Mouse (Mus musculus) cerebellum, postnatal 10 days (tissue): Measurements from ENCODE around the gene Rpl23.

Source experiments
- DNase-seq, 2 experiments: peaks; one replicate each; pipeline ENCODE4 v3.0.0; 2021; ENCODE audit warnings: mixed read lengths in 2 of 2

Gene Rpl23

GRCm38 (mm10) chr11:97781832-97782563, at the start of gene Rpl23:
Rpl23 (minus strand) TSS chr11:97782437.
- peak; percentile 100 for DNase-seq

- DNase-seq, result no peak
Observed at GRCm38 (mm10) chr11:97832001-97832400, 49.8 kb upstream of the Rpl23 start.

GRCm38 (mm10) chr11:97830501-97830900, 48.3 kb upstream of the Rpl23 start:
- peak in 1 of 2 experiments; percentile 1 for DNase-seq

- peak in 1 of 2 experiments; percentile 3 for DNase-seq
Observed at GRCm38 (mm10) chr11:97829913-97830476, 47.8 kb upstream of the Rpl23 start.

GRCm38 (mm10) chr11:97829365-97829764, 47.1 kb upstream of the Rpl23 start:
- peak in 1 of 2 experiments; percentile 1 for DNase-seq

DNA sequence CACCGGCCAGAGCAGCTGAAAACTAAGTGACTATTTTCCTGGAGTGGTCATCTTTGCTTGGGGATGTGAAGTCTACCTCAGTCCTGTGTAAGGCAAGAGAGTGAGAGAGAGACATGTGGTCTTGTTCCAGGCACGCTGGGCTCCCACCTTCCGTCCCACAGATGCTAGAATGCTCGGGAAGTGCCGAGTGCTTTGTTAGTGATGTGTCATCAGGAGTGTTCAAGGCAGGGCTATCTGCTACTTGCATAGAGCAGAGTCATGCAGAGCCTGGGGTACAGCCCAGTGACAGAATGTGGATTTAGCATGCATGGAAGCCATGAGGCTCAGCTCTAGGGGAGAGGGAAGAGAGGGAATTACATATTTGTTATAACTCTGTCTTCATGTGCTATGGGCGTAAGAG, 45.4 kb upstream of the Rpl23 start:
- no peak for DNase-seq

GRCm38 (mm10) chr11:97826414-97826813, 44.2 kb upstream of the Rpl23 start:
- DNase-seq, result no peak

DNA sequence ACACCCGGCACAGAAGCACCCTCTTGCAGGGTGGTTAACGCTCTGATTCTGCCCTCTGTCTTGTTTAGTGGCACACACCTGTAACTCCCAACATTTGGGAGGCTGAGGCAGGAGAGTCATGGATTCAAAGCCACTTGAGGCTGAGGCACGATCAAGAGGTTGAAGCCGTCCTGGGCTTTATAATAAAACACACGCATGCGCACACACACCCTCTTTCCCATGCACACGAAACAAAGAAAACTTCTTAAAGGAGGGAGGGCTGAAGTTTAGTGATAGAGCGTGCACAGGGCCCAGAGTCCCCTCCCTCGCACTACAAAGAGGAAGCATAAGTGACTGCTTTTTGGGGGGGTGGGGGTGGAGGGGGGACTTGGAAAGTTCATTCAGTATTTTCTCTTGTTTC, 43.7 kb upstream of the Rpl23 start:
- no peak for DNase-seq

GRCm38 (mm10) chr11:97825295-97825694, 43.1 kb upstream of the Rpl23 start:
- no peak for DNase-seq

DNA sequence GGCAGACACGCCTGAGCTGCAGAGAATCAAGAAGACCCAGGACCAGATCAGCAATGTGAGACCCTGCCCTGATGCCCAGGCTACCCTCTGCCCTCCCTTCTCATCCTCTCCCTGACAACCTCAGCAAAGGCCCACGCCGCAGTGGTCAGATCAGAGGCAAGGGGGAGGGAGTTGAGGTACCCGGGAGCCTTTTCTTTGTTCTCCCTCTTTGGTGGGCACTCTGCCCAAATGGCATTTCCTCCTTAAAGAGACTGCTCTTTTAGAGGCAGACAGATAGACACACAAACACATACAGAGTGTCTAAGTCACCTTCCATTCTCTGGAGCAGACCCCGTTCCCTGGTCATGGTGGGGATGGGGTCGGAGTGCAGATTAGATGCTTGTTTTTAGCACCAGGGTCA, 42.7 kb upstream of the Rpl23 start:
- DNase-seq, result peak in 1 of 2 experiments; percentile 34

DNA sequence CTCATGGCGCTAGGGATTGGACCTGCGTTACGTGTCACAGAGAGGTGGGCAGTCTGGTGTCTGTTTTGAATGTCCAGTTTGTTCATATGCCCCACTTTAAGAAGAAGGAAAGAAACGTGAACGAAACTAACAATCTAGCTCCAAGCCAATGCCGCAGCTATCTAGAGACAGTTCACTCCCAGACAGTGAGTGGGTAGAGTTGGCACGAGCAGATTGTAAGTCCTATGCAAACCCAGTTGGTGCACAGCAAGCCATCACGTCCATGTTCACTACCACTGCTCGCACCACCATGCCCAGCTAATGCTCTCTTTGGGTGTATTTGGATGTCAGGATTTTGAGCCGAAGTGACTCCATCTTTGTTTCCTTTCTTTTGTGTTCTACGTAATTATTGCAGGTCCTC, 41.9 kb upstream of the Rpl23 start:
- no peak for DNase-seq

GRCm38 (mm10) chr11:97822840-97823603, 40.8 kb upstream of the Rpl23 start:
- peak; percentile 80 for DNase-seq

- peak; percentile 48 to 61 for DNase-seq
Observed at GRCm38 (mm10) chr11:97821401-97822064, 39.3 kb upstream of the Rpl23 start.

- DNase-seq, result peak; percentile 65 to 71
Observed at GRCm38 (mm10) chr11:97820840-97821239, 38.6 kb upstream of the Rpl23 start.

DNA sequence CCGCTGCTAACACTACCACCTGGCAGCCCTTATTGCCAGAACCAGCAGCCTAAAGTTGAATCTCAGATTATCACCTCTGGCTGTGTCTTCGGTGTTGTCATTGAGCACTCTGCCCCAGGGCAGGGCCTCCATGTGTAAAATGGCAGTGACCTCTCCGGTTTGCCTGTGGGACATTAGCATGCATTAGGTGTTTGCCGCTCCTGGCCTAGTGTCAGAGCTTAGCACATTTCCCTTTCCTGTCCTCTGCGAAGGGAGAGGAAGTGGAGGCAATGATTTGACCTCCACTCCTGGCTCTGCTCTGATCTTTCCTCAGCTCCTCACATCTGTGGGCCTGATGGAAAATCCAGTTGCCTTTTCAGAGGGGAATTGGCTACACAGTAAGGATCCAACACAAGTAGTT, 37.7 kb upstream of the Rpl23 start:
- no peak for DNase-seq

GRCm38 (mm10) chr11:97819102-97819501, 36.9 kb upstream of the Rpl23 start:
- no peak for DNase-seq

- DNase-seq, result peak; percentile 75 to 81
Observed at GRCm38 (mm10) chr11:97818571-97818970, 36.3 kb upstream of the Rpl23 start.

GRCm38 (mm10) chr11:97818003-97818402, 35.8 kb upstream of the Rpl23 start:
- peak in 1 of 2 experiments; percentile 33 for DNase-seq

- no peak for DNase-seq
Observed at GRCm38 (mm10) chr11:97817379-97817778, 35.1 kb upstream of the Rpl23 start.

DNA sequence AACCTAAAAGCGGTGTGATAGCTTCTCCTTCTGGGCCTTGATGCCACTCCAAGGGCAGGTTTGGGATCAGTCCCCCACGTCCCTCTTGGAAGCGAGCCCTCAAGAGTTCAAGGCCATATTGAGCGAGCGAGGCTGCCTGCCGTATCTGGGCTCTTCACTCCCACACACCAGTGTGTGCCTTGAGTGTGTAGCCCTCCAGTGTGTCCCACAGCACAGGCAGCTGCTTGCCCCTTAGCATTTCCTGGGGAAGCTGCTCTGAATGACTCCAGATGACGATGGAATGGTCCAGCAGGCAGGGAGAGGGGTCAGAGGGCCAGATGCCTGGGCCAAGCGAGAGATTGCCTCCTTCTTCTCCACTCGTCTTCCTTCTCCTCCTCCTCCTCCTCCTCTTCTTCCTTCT, 34.7 kb upstream of the Rpl23 start:
- no peak for DNase-seq

DNA sequence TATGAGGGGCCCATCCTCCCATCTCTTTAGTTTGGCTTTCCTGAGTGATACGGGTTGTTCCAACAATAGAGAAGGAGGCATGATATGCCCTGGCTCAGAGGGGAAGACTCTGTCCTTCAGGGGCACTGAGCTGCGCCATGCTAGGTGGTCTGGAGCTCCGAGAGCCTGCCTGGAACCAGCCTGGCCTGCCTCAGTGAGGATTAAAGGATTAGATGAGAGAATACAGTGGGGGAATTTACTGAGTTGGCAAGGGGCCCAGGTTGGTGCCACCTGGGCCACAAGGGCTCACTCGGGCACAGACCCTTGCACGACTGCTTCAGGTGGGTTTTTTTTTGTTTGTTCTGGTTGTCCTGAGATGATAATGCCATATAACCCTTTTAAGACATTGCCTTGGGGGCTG, 33.9 kb upstream of the Rpl23 start:
- DNase-seq, result peak; percentile 50 to 57

- no peak for DNase-seq
Observed at GRCm38 (mm10) chr11:97815736-97816135, 33.5 kb upstream of the Rpl23 start.
